Mouse (Mus musculus): ENCODE measurements around the gene Olfr1181. TPM values are rescaled to one million over a fixed set of nuclear protein-coding genes. Genes with fewer than 3 reads are reported as not detected.
"Not testable (repeated sequence)": the region's sequence is repeated elsewhere in the genome, so short reads cannot be mapped to it uniquely, and the experiment has no call there.

The Olfr1181 gene
- polyA plus RNA-seq (2015; fragmentation: Nextera tagmentation; extraction: Ambion mirVana), result not detected in 2 replicates

DNA sequence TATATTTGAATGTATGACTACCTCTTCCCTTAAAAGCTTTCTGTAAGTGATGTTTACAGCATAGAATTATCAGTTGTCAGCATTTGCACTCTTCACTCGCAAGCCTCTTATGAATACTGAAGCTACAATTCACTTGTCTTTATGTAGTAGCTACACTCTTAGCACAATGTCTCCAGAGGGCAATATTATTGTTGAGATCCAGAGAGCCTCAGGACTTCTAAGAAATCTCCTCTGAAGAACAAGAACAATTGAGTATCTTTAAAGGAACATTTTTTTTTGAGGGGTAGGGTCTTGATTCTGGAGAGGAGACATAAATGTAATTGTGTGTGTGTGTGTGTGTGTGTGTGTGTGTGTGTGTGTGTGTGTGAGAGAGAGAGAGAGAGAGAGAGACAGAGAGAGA, at the start of gene Olfr1181:
Gene Olfr1181 (minus strand): TSS at position 101 of the 400 bp plus-strand sequence.
- H3K9ac ChIP-seq, result no peak within 1 kb of the TSS
- no peaks in the 10 kb centered on the region for H3K9me3 ChIP-seq (replicated peaks)
- no peaks in the 10 kb centered on the region for H3K4me1 ChIP-seq
- WGBS, result 77% methylated on average over 1 of the region's 1 CpGs
- ATAC-seq (ENCODE audit: insufficient number of reproducible peaks, low FRiP score, low TSS enrichment, low read depth), result no peak
- no peak within 1 kb of the TSS for H3K4me2 ChIP-seq (replicated peaks)
- H3K27ac ChIP-seq (replicated peaks), result no peak within 1 kb of the TSS
- H3K4me3 ChIP-seq (replicated peaks), result no peak within 1 kb of the TSS
- H3K36me3 ChIP-seq, result no peaks in the 10 kb centered on the region
- H3K27me3 ChIP-seq, result no peaks in the 10 kb centered on the region

DNA sequence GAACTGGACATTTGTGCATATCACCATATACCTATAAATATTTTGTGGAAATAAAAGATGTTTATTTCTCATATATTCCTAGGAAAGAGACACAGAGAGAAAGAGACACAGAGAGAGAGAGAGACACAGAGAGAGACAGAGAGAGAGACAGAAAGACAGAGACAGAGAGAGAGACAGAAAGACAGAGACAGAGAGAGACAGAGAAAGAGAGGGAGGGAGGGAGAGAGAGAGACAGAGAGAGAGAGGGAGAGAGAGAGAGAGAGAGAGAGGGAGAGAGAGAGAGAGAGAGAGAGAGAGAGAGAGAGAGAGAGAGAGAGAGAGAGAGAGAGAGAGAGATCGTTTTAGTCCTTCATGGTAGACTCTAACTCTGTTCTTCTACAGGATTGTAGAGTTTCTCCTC, 28.6 kb upstream of the Olfr1181 start, which contains the start of gene Olfr1183:
Gene Olfr1183 (plus strand): TSS at position 301 of the 400 bp plus-strand sequence.
- H3K9ac ChIP-seq; H3K27me3 ChIP-seq; H3K27ac ChIP-seq (replicated peaks); H3K4me3 ChIP-seq (replicated peaks); H3K36me3 ChIP-seq; H3K9me3 ChIP-seq (replicated peaks); H3K4me1 ChIP-seq; ATAC-seq (ENCODE audit: insufficient number of reproducible peaks, low FRiP score, low TSS enrichment, low read depth); H3K4me2 ChIP-seq (replicated peaks): not testable (repeated sequence)
- WGBS, result 83% methylated on average over 1 of the region's 1 CpGs

DNA sequence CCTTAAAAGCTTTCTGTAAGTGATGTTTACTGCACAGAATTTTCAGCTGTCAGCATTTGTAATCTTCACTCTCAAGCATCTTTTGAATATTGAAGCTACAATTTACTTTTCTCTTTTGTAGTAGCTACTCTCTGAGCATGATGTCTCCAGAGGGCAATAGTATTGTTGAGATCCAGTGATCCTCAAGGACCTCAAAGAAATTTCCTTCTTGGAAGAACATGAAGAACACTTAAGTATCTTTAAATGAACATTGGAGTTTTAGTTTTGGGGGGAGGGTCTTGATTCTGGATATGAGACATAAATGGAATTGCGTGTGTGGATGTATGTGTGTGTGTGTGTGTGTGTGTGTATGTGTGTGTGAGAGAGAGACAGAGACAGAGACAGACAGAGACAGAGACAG, 23.1 kb upstream of the Olfr1181 start, which contains the start of gene Gm13757:
Gene Gm13757 (minus strand): TSS at position 101 of the 400 bp plus-strand sequence.
- H3K4me3 ChIP-seq (replicated peaks), result no peak within 1 kb of the TSS
- no peak for ATAC-seq (ENCODE audit: insufficient number of reproducible peaks, low FRiP score, low TSS enrichment, low read depth)
- no peaks in the 10 kb centered on the region for H3K9me3 ChIP-seq (replicated peaks)
- no peaks in the 10 kb centered on the region for H3K4me1 ChIP-seq
- no peaks in the 10 kb centered on the region for H3K36me3 ChIP-seq
- H3K4me2 ChIP-seq (replicated peaks), result no peak within 1 kb of the TSS
- no peak within 1 kb of the TSS for H3K9ac ChIP-seq
- WGBS, result 89% methylated on average over 1 of the region's 1 CpGs
- H3K27ac ChIP-seq (replicated peaks), result no peak within 1 kb of the TSS
- H3K27me3 ChIP-seq, result no peaks in the 10 kb centered on the region

DNA sequence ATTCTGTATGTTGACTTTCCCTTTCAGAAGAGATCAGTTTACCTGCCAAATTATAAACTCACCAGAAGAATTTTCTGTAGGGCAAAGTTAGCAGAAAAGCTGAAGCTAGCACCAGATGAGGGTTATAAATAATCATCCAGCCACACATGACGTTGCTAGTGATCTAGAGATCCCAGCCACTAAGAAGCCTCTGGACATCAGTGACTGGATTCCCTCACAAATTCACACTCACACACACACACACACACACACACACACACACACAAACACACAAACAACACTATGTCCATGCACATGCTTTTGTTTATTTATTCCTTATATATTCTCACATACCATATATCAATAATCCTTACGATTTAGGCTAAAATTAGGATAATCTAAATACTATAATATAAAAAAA, 6.9 kb downstream of the Olfr1181 start, which contains the start of gene Olfr1180:
Gene Olfr1180 (minus strand): TSS at position 101 of the 400 bp plus-strand sequence.
- 78% methylated on average over 2 of the region's 2 CpGs for WGBS
- H3K4me3 ChIP-seq (replicated peaks), result no peak within 1 kb of the TSS
- H3K36me3 ChIP-seq, result no peaks in the 10 kb centered on the region
- no peak within 1 kb of the TSS for H3K9ac ChIP-seq
- no peaks in the 10 kb centered on the region for H3K9me3 ChIP-seq (replicated peaks)
- no peaks in the 10 kb centered on the region for H3K4me1 ChIP-seq
- no peak for ATAC-seq (ENCODE audit: insufficient number of reproducible peaks, low FRiP score, low TSS enrichment, low read depth)
- no peaks in the 10 kb centered on the region for H3K27me3 ChIP-seq
- H3K4me2 ChIP-seq (replicated peaks), result no peak within 1 kb of the TSS
- no peak within 1 kb of the TSS for H3K27ac ChIP-seq (replicated peaks)

DNA sequence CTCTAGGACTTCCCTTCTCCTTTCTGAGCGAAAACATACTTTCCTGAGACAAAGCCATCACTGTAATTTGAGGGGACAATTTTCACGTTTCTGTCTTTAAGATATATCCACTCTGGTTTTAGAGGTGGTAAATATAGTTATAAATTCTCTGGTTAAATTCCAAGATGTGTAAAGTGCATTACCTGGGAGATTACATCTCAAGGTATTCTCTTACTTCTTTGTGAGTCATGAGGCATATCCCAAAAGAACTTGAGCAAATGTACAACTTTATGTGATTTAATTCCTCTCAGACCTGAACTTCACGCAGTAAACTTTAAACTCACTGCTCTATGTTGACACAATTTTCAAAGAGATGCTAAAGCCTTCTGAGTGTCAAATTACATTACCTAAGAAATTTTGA, 19.6 kb downstream of the Olfr1181 start, which contains the start of gene Olfr1179:
Gene Olfr1179 (minus strand): TSS at position 101 of the 400 bp plus-strand sequence.
- Histone ChIP-seq H3K27me3 (no peaks in the 10 kb centered on the region), H3K36me3 (no peaks in the 10 kb centered on the region), H3K27ac (replicated peaks) (no peak within 1 kb of the TSS), H3K9ac (no peak within 1 kb of the TSS), H3K4me3 (replicated peaks) (no peak within 1 kb of the TSS), H3K4me1 (no peaks in the 10 kb centered on the region), H3K4me2 (replicated peaks) (no peak within 1 kb of the TSS), H3K9me3 (replicated peaks) (no peaks in the 10 kb centered on the region)
- no peak for ATAC-seq (ENCODE audit: insufficient number of reproducible peaks, low FRiP score, low TSS enrichment, low read depth)
- WGBS, result 72% methylated on average over 3 of the region's 3 CpGs

DNA sequence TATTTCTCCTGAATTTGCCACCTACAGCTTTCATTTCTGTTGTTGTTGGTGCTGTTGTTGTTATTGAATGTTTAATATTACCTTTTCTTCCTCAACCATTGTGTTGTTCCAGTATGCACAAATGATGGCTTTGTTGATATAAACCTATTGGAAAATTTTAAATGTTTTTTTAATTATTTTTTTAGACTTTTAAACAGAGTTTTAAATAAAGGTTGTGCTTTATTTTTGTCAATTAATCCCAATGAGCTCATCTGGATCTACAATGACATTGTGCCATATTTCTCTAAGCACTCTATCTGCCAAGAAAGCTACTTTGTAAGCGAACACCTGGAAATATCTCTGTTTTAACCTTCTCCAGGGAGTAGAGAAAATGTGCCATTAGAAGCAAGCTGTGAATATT, 39.2 kb downstream of the Olfr1181 start, which contains the start of gene Olfr1178:
Gene Olfr1178 (plus strand): TSS at position 301 of the 400 bp plus-strand sequence.
- Histone ChIP-seq H3K36me3 (no peaks in the 10 kb centered on the region), H3K4me1 (no peaks in the 10 kb centered on the region), H3K9me3 (replicated peaks) (no peaks in the 10 kb centered on the region), H3K27me3 (no peaks in the 10 kb centered on the region), H3K4me3 (replicated peaks) (no peak within 1 kb of the TSS), H3K4me2 (replicated peaks) (no peak within 1 kb of the TSS), H3K27ac (replicated peaks) (no peak within 1 kb of the TSS), H3K9ac (no peak within 1 kb of the TSS)
- 86% methylated on average over 1 of the region's 1 CpGs for WGBS
- no peak for ATAC-seq (ENCODE audit: insufficient number of reproducible peaks, low FRiP score, low TSS enrichment, low read depth)

Other genes with a start within 250 kb of the Olfr1181 start
- gene Olfr1168, start 244.3 kb downstream of the Olfr1181 start, polyA plus RNA-seq (2015; fragmentation: Nextera tagmentation; extraction: Ambion mirVana), result not detected in 2 replicates
- gene Olfr1170, start 197.8 kb downstream of the Olfr1181 start, polyA plus RNA-seq (2015; fragmentation: Nextera tagmentation; extraction: Ambion mirVana), result not detected in 2 replicates
- not detected in 2 replicates for gene Olfr1173, start 146.3 kb downstream of the Olfr1181 start, polyA plus RNA-seq (2015; fragmentation: Nextera tagmentation; extraction: Ambion mirVana)
- gene Olfr1174-ps, start 111.0 kb downstream of the Olfr1181 start, polyA plus RNA-seq (2015; fragmentation: Nextera tagmentation; extraction: Ambion mirVana), result not detected in 2 replicates
- not detected in 2 replicates for gene Olfr1175-ps, start 99.0 kb downstream of the Olfr1181 start, polyA plus RNA-seq (2015; fragmentation: Nextera tagmentation; extraction: Ambion mirVana)
- gene Olfr1176, start 89.5 kb downstream of the Olfr1181 start, polyA plus RNA-seq (2015; fragmentation: Nextera tagmentation; extraction: Ambion mirVana), result 0.40 and 0.41 TPM in 2 replicates
- 0.13 and 0.23 TPM in 2 replicates for gene Olfr1177-ps, start 79.7 kb downstream of the Olfr1181 start, polyA plus RNA-seq (2015; fragmentation: Nextera tagmentation; extraction: Ambion mirVana)
- not detected in 2 replicates for gene Olfr1178, start 39.1 kb downstream of the Olfr1181 start, polyA plus RNA-seq (2015; fragmentation: Nextera tagmentation; extraction: Ambion mirVana)
- not detected in 2 replicates for gene Olfr1179, start 19.7 kb downstream of the Olfr1181 start, polyA plus RNA-seq (2015; fragmentation: Nextera tagmentation; extraction: Ambion mirVana)
- not detected in 2 replicates for gene Olfr1180, start 7.0 kb downstream of the Olfr1181 start, polyA plus RNA-seq (2015; fragmentation: Nextera tagmentation; extraction: Ambion mirVana)
- gene Gm13757, start 23.0 kb upstream of the Olfr1181 start, polyA plus RNA-seq (2015; fragmentation: Nextera tagmentation; extraction: Ambion mirVana), result not detected in 2 replicates
- not detected in 2 replicates for gene Olfr1183, start 28.7 kb upstream of the Olfr1181 start, polyA plus RNA-seq (2015; fragmentation: Nextera tagmentation; extraction: Ambion mirVana)
- gene Olfr1184, start 57.4 kb upstream of the Olfr1181 start, polyA plus RNA-seq (2015; fragmentation: Nextera tagmentation; extraction: Ambion mirVana), result not detected in 2 replicates
- not detected in 2 replicates for gene Olfr1185-ps1, start 67.1 kb upstream of the Olfr1181 start, polyA plus RNA-seq (2015; fragmentation: Nextera tagmentation; extraction: Ambion mirVana)
- gene Olfr1186, start 92.4 kb upstream of the Olfr1181 start, polyA plus RNA-seq (2015; fragmentation: Nextera tagmentation; extraction: Ambion mirVana), result not detected in 2 replicates
- gene Olfr1188, start 130.8 kb upstream of the Olfr1181 start, polyA plus RNA-seq (2015; fragmentation: Nextera tagmentation; extraction: Ambion mirVana), result not detected in 2 replicates
- not detected in 2 replicates for gene Olfr1189, start 160.3 kb upstream of the Olfr1181 start, polyA plus RNA-seq (2015; fragmentation: Nextera tagmentation; extraction: Ambion mirVana)
- not detected in 2 replicates for gene Olfr1191-ps1, start 214.4 kb upstream of the Olfr1181 start, polyA plus RNA-seq (2015; fragmentation: Nextera tagmentation; extraction: Ambion mirVana)
- gene Olfr1192-ps1, start 222.3 kb upstream of the Olfr1181 start, polyA plus RNA-seq (2015; fragmentation: Nextera tagmentation; extraction: Ambion mirVana), result 0.04 TPM in 1 of 2 replicates, not detected in the other
- not detected in 2 replicates for gene Olfr1193, start 249.5 kb upstream of the Olfr1181 start, polyA plus RNA-seq (2015; fragmentation: Nextera tagmentation; extraction: Ambion mirVana)

Measured in embryonic facial prominence, embryonic 15.5 days (tissue).